Comparison of ENCODE assay signal across 7 mouse cellular contexts in the genomic region with DNA sequence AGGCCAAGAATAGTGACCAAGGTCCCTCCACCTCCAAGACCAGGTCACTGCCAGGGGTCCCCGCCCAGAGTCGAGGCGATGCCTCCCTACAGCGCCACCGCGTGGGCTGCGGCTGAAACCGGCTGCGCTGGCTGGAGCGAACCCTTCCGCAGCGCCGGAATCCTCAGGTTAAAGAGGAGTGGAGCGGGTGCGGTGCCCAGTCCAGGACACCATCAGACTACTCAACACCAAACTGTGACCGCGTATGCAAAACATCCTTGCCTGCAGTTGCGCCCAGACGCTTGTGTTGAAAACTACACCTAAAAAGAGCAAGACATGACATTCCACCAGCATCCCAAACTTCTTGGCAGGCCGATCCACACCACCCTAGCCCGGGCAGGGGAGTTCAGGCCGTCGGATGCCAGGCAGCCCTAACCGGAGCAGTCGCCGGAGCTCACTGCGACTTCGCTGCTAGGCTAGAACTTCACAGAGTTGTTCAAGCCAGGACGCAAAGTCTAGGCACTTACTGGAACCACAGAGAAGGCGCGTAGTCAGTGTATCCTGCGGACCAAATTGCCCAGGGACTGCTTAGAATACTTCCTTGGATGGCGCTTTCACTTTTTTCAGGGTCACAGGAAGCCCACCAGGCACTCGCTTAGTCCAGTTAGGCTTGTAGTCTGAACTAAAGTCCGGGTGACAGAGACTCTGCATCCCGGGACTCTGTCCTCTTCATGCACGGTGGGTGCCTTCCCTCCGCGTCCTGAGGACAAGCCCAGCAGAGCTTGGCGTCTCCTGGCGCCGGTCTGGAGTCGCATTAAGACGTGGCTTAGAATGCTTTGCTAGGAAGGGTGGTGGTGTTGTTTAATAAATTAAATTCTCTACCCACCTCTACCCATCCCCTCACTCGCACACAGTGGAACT. TPM values are rescaled to one million over a fixed set of nuclear protein-coding genes. Genes with fewer than 3 reads are reported as not detected.
DNase-seq lines count a peak whose midpoint lies in the region; ATAC-seq and TF ChIP-seq lines count a peak whose summit lies in the region.

No protein-coding gene starts in this region.

- peak; percentile 58 for ATAC-seq in embryonic facial prominence, embryonic 15.5 days (ENCODE audit: insufficient number of reproducible peaks, low FRiP score, low TSS enrichment, low read depth)
- ATAC-seq in heart, embryonic 15.5 days (replicated peaks; ENCODE audit: insufficient number of reproducible peaks, insufficient read depth, low FRiP score, low read depth): no peak
- peak; percentile 47; the same call in 1 of the 2 replicates for ATAC-seq in lung, postnatal 0 days

- WGBS in bone marrow, adult 2 months: 2% methylated on average over 45 of the region's 45 CpGs
- WGBS in embryonic facial prominence, embryonic 15.5 days: 1% methylated on average over 45 of the region's 45 CpGs
- WGBS in heart, embryonic 15.5 days: 1% methylated on average over 45 of the region's 45 CpGs
- under 1% methylated on average over 45 of the region's 45 CpGs for WGBS in lung, postnatal 0 days

- peak; percentile 67 for DNase-seq in Muller cell, postnatal 12 days (ENCODE audit: inconsistent ontology term)
- DNase-seq in kidney, postnatal 14 days: peak; percentile 81
- DNase-seq in lung, postnatal 0 days (ENCODE audit: low spot score): peak; percentile 58
- peak; percentile 43 for DNase-seq in retina, postnatal 7 days (ENCODE audit: low read depth, low spot score)

- peaks cover 57% of the 10 kb centered on the region for H3K27me3 ChIP-seq in embryonic facial prominence, embryonic 15.5 days
- peaks cover 73% of the 10 kb centered on the region for H3K27me3 ChIP-seq in heart, embryonic 15.5 days
- H3K27me3 ChIP-seq in lung, postnatal 0 days (replicated peaks; ENCODE audit: insufficient read depth, low read length): peaks cover 58% of the 10 kb centered on the region

- H3K4me3 ChIP-seq in bone marrow, adult 2 months (replicated peaks; ENCODE audit: control insufficient read depth, low read depth, low read length): no peak overlapping the region
- H3K4me3 ChIP-seq in embryonic facial prominence, embryonic 15.5 days (replicated peaks): peak overlapping the region; percentile 38
- peak overlapping the region; percentile 33 for H3K4me3 ChIP-seq in heart, embryonic 15.5 days
- peak overlapping the region; percentile 10; the same call in 1 of the 2 replicates for H3K4me3 ChIP-seq in lung, postnatal 0 days (ENCODE audit: low read depth, low read length)

- H3K4me1 ChIP-seq in bone marrow, adult 2 months (ENCODE audit: control insufficient read depth, insufficient read depth, low read length): no peaks in the 10 kb centered on the region
- peaks cover 29% of the 10 kb centered on the region for H3K4me1 ChIP-seq in embryonic facial prominence, embryonic 15.5 days
- peaks cover 30% of the 10 kb centered on the region for H3K4me1 ChIP-seq in heart, embryonic 15.5 days (replicated peaks)
- peaks cover 7% of the 10 kb centered on the region; the same call in 1 of the 2 replicates for H3K4me1 ChIP-seq in lung, postnatal 0 days (ENCODE audit: insufficient read depth, low read depth, low read length)

- peak overlapping the region; percentile 62 for H3K4me2 ChIP-seq in embryonic facial prominence, embryonic 15.5 days (replicated peaks)
- H3K4me2 ChIP-seq in heart, embryonic 15.5 days: peak overlapping the region; percentile 51
- peak overlapping the region; percentile 27 for H3K4me2 ChIP-seq in lung, postnatal 0 days (replicated peaks; ENCODE audit: low read depth, low read length)

- H3K9ac ChIP-seq in embryonic facial prominence, embryonic 15.5 days: no peak overlapping the region; the same call in 1 of the 2 replicates
- no peak overlapping the region for H3K9ac ChIP-seq in heart, embryonic 15.5 days
- H3K9ac ChIP-seq in lung, postnatal 0 days (replicated peaks; ENCODE audit: low read depth): no peak overlapping the region

- peak; percentile 58; the same call in 1 of the 2 replicates for TF ChIP-seq CTCF in bone marrow, adult 2 months (IDR thresholded peaks at IDR 0.05; ENCODE audit: control insufficient read depth, insufficient read depth, low read length)
- peak; percentile 90 for TF ChIP-seq CTCF in lung, postnatal 0 days (IDR thresholded peaks at IDR 0.05)

- TF ChIP-seq EP300 in lung, postnatal 0 days (IDR thresholded peaks at IDR 0.05): no peak

- H3K36me3 ChIP-seq in embryonic facial prominence, embryonic 15.5 days: no peaks in the 10 kb centered on the region
- no peaks in the 10 kb centered on the region for H3K36me3 ChIP-seq in heart, embryonic 15.5 days
- no peaks in the 10 kb centered on the region for H3K36me3 ChIP-seq in lung, postnatal 0 days (ENCODE audit: insufficient read depth, low read length)

- no peaks in the 10 kb centered on the region for H3K9me3 ChIP-seq in embryonic facial prominence, embryonic 15.5 days (replicated peaks)
- no peaks in the 10 kb centered on the region for H3K9me3 ChIP-seq in heart, embryonic 15.5 days (replicated peaks)
- H3K9me3 ChIP-seq in lung, postnatal 0 days (ENCODE audit: low read length): no peaks in the 10 kb centered on the region

- no peak overlapping the region; the same call in 1 of the 2 replicates for H3K27ac ChIP-seq in bone marrow, adult 2 months (ENCODE audit: control insufficient read depth, insufficient read depth, low read depth, low read length, poor library complexity)
- H3K27ac ChIP-seq in embryonic facial prominence, embryonic 15.5 days (replicated peaks): peak overlapping the region; percentile 44
- no peak overlapping the region for H3K27ac ChIP-seq in heart, embryonic 15.5 days
- no peak overlapping the region for H3K27ac ChIP-seq in lung, postnatal 0 days (ENCODE audit: low read length)

- TF ChIP-seq POLR2A in bone marrow, adult 2 months (IDR thresholded peaks at IDR 0.05; ENCODE audit: borderline replicate concordance, control insufficient read depth, low read depth, low read length): no peak

RNA-seq across cellular contexts. Expression of a gene that starts 1.0 kb away (rescaled TPM):
- polyA plus RNA-seq in bone marrow, adult 2 months (2011; ENCODE audit: insufficient read depth, insufficient read length, low replicate concordance, missing spikeins): 1.00 and 1.9 TPM in 2 replicates
- 12.0 and 14.4 TPM in 2 replicates for polyA plus RNA-seq in embryonic facial prominence, embryonic 15.5 days (2015; fragmentation: Nextera tagmentation; extraction: Ambion mirVana)
- 0.10 and 0.18 TPM in 2 replicates for polyA plus RNA-seq in heart, embryonic 15.5 days (2015; fragmentation: Nextera tagmentation; extraction: Ambion mirVana)
- polyA plus RNA-seq in lung, postnatal 0 days (2015; fragmentation: Nextera tagmentation; extraction: Ambion mirVana): 0.17 TPM in 2 replicates
